Mouse (Mus musculus) spleen, adult 18-20 months (tissue): ENCODE measurements around the gene 4930595D18Rik.

Experiments used
- DNase-seq, 2 experiments: peaks; one replicate each; pipeline ENCODE4 v3.0.0; 2022; ENCODE audit warnings: mixed read lengths in 2 of 2

The 4930595D18Rik gene

GRCm38 (mm10) chr12:111184476-111184875, at the start of gene 4930595D18Rik:
Gene 4930595D18Rik (minus strand): TSS chr12:111184491.
- no peak for DNase-seq

- no peak for DNase-seq
Measured at GRCm38 (mm10) chr12:111233798-111234197, 49.5 kb upstream of the 4930595D18Rik start.

GRCm38 (mm10) chr12:111230793-111231192, 46.5 kb upstream of the 4930595D18Rik start:
- DNase-seq, result no peak

- no peak for DNase-seq
Measured at GRCm38 (mm10) chr12:111228488-111228887, 44.2 kb upstream of the 4930595D18Rik start.

- DNase-seq, result no peak
Measured at GRCm38 (mm10) chr12:111227410-111227809, 43.1 kb upstream of the 4930595D18Rik start.

- no peak for DNase-seq
Measured at GRCm38 (mm10) chr12:111225197-111225780, 41.0 kb upstream of the 4930595D18Rik start.

- no peak for DNase-seq
Measured at GRCm38 (mm10) chr12:111218867-111219266, 34.6 kb upstream of the 4930595D18Rik start.

- DNase-seq, result no peak
Measured at GRCm38 (mm10) chr12:111211729-111212128, 27.4 kb upstream of the 4930595D18Rik start.

GRCm38 (mm10) chr12:111207641-111208040, 23.4 kb upstream of the 4930595D18Rik start:
- DNase-seq, result no peak

- DNase-seq, result no peak
Measured at GRCm38 (mm10) chr12:111203945-111204344, 19.7 kb upstream of the 4930595D18Rik start.

- no peak for DNase-seq
Measured at GRCm38 (mm10) chr12:111203076-111203475, 18.8 kb upstream of the 4930595D18Rik start.

GRCm38 (mm10) chr12:111196548-111196947, 12.3 kb upstream of the 4930595D18Rik start:
- DNase-seq, result no peak

GRCm38 (mm10) chr12:111193331-111193730, 9.0 kb upstream of the 4930595D18Rik start:
- no peak for DNase-seq

GRCm38 (mm10) chr12:111192777-111193176, 8.5 kb upstream of the 4930595D18Rik start:
- DNase-seq, result no peak

GRCm38 (mm10) chr12:111190891-111191290, 6.6 kb upstream of the 4930595D18Rik start:
- no peak for DNase-seq

- DNase-seq, result no peak
Measured at GRCm38 (mm10) chr12:111190355-111190754, 6.1 kb upstream of the 4930595D18Rik start.

GRCm38 (mm10) chr12:111188295-111188694, 4.0 kb upstream of the 4930595D18Rik start:
- no peak for DNase-seq

GRCm38 (mm10) chr12:111186986-111187385, 2.7 kb upstream of the 4930595D18Rik start:
- no peak for DNase-seq

- DNase-seq, result no peak
Measured at GRCm38 (mm10) chr12:111182378-111182777, 1.9 kb downstream of the 4930595D18Rik start.

GRCm38 (mm10) chr12:111181848-111182247, 2.4 kb downstream of the 4930595D18Rik start:
- no peak for DNase-seq

GRCm38 (mm10) chr12:111178772-111179171, 5.5 kb downstream of the 4930595D18Rik start:
- DNase-seq, result no peak

GRCm38 (mm10) chr12:111168891-111169290, 15.4 kb downstream of the 4930595D18Rik start:
- no peak for DNase-seq

GRCm38 (mm10) chr12:111166681-111167289, 17.5 kb downstream of the 4930595D18Rik start:
- peak; percentile 16 to 52 for DNase-seq

GRCm38 (mm10) chr12:111165831-111166591, 18.3 kb downstream of the 4930595D18Rik start, which contains the start of gene Traf3:
Gene Traf3 (plus strand): TSS chr12:111166370.
- peak; percentile 80 to 82 for DNase-seq
